Mouse (Mus musculus) bone marrow macrophage, adult 2 months (primary cell): ENCODE measurements around the gene Il11.

ENCODE experiments used
- CTCF ChIP-seq: IDR thresholded peaks from 2 replicates; pipeline ENCODE4 v1.5.1; 2012; ENCODE audit warnings: low read depth, mild to moderate bottlenecking, low read length, moderate library complexity
- POLR2A ChIP-seq: IDR thresholded peaks from 2 replicates; pipeline ENCODE4 v1.6.1; 2012; ENCODE audit warnings: mild to moderate bottlenecking, low read depth, low read length, borderline replicate concordance

- TF ChIP-seq CTCF = no peak
- no peak for TF ChIP-seq POLR2A
Observed at GRCm38 (mm10) chr7:4741151-4741550, 41.5 kb downstream of the Il11 start.
